Mouse (Mus musculus): ENCODE results near the gene Mnd1. TPM values are rescaled to one million over a fixed set of nuclear protein-coding genes. Genes with fewer than 3 reads are reported as not detected.

Gene Mnd1
- polyA plus RNA-seq, 1 experiment from 2014 or later, result 5.7 TPM

DNA sequence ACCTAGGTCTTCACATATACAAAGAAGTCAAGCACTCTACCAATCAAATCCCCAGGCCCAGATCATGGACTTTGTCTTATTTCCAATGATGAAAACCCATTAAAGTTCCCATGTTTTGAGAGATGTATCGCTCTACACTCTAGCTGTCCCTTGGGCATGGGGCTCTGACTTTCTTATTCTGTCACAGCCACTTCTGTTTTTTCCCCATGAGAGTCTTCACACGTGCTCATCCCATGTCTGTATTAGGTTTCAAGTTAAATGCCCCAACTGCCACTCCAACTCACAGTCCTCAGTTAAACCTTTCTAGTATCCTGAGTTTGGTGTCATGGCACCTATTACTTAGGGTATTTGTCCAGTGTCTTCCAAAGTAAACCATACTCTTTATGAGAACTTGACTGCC is 80.8 kb downstream of the Mnd1 start:
- ATAC-seq (ENCODE audit: low read depth), result no peak
- H3K36me3 ChIP-seq (ENCODE audit: control insufficient read depth, insufficient read depth), result no peaks in the 10 kb centered on the region
- no peak overlapping the region for H3K4me3 ChIP-seq (ENCODE audit: low read depth, low read length)
- H3K4me1 ChIP-seq (ENCODE audit: control insufficient read depth, low read depth, low read length), result no peaks in the 10 kb centered on the region
- H3K9me3 ChIP-seq (replicated peaks; ENCODE audit: control insufficient read depth, low read length), result no peaks in the 10 kb centered on the region
- H3K9ac ChIP-seq (ENCODE audit: low read depth, low read length), result no peak overlapping the region
- H3K27ac ChIP-seq (ENCODE audit: low read length), result no peak overlapping the region
- H3K27me3 ChIP-seq (ENCODE audit: control insufficient read depth, insufficient read depth, low read depth, low read length), result no peaks in the 10 kb centered on the region
- WGBS (ENCODE audit: insufficient replicate concordance), result 52% methylated on average over 2 of the region's 2 CpGs
- no peak overlapping the region for H3K4me2 ChIP-seq (ENCODE audit: low read depth, low read length)

DNA sequence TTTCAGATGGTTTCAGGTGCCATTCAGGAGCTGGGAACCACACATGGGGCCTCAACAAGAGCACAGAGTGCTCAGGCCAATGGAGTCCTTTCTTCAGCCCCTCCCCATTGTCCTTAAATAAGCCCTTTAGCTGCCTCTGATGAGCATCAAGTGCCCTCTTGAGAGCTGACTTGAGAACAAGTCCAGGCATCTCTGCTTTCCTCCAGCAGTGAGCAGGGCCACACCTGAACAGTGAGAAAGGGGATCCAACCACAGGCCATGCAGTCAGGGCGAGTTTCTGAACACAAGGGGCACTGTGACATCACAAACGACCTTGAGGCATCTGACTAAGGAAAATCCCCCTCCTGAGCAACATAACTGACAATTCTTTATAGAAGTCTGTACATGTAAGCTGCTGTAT is 83.9 kb downstream of the Mnd1 start:
- Histone ChIP-seq H3K9ac (ENCODE audit: low read depth, low read length) (no peak overlapping the region), H3K27me3 (ENCODE audit: control insufficient read depth, insufficient read depth, low read depth, low read length) (no peaks in the 10 kb centered on the region), H3K4me1 (ENCODE audit: control insufficient read depth, low read depth, low read length) (no peaks in the 10 kb centered on the region), H3K36me3 (ENCODE audit: control insufficient read depth, insufficient read depth) (no peaks in the 10 kb centered on the region), H3K4me2 (ENCODE audit: low read depth, low read length) (no peak overlapping the region), H3K27ac (ENCODE audit: low read length) (no peak overlapping the region), H3K4me3 (ENCODE audit: low read depth, low read length) (no peak overlapping the region), H3K9me3 (replicated peaks; ENCODE audit: control insufficient read depth, low read length) (no peaks in the 10 kb centered on the region)
- no peak for ATAC-seq (ENCODE audit: low read depth)
- WGBS (ENCODE audit: insufficient replicate concordance), result 6% methylated on average over 2 of the region's 2 CpGs

DNA sequence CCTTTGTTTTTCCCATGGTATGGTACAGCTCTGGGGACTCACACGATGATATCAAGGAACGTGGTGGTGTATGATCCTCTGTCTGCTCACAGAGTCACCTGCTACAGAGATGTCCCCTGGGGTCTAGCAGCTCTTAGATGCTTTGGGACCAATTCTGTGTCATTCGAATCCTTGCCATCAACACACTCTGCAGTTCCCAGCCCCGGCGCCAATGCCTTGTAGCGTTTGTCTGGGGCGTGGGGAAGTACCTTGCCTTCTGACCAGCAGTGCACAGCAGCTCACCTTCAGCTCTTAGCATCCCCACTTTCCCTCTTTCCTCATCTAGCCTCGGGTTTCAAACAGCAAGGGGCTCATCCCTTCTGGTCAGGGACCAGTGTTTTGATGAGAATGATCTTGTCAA is 84.8 kb downstream of the Mnd1 start:
- Histone ChIP-seq H3K4me2 (ENCODE audit: low read depth, low read length) (no peak overlapping the region), H3K27ac (ENCODE audit: low read length) (no peak overlapping the region), H3K36me3 (ENCODE audit: control insufficient read depth, insufficient read depth) (no peaks in the 10 kb centered on the region), H3K9ac (ENCODE audit: low read depth, low read length) (no peak overlapping the region), H3K9me3 (replicated peaks; ENCODE audit: control insufficient read depth, low read length) (no peaks in the 10 kb centered on the region), H3K4me3 (ENCODE audit: low read depth, low read length) (no peak overlapping the region), H3K27me3 (ENCODE audit: control insufficient read depth, insufficient read depth, low read depth, low read length) (no peaks in the 10 kb centered on the region), H3K4me1 (ENCODE audit: control insufficient read depth, low read depth, low read length) (no peaks in the 10 kb centered on the region)
- ATAC-seq (ENCODE audit: low read depth), result no peak
- WGBS (ENCODE audit: insufficient replicate concordance), result 65% methylated on average over 8 of the region's 8 CpGs

DNA sequence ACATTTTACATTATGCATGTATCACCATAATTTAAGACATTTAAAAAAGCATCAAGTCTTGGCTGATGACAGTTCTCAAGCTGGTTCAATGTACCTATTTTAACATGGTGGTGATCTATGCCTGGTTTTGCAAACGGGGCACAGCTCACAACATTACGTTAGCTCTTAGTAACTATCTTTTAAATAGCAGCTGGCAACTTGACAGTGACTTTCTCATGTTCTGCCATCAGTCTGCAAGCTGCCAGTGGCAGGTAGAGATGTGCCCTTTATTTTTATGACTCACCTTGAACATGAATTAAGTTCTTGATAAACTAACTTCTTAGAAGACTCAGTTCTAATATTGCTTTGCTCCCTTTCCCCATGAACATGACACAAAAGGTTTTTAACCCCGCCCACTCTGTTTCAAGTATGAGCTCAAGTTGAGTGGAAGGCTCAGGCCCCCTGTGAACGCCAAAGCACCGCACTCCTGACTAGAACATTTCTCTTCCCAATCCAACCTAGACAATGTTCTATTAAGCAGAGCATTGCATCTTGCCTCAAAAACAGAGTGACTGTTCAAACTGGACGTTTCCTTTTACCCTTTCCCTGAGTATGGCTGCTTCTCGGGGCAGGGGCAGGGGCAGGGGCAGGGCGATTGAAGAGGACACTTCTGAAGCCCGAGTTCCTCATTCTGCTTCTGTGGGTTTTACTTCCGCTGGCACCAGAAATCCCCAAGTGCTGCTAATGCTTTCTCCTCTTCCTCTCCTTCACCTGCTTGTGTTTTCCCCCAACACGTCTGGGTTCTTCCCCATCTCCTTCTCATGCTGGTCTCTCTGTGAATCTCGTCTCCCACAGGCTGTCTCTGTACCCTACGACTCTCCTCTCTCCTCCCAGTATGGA is 86.5 kb downstream of the Mnd1 start:
- ATAC-seq (ENCODE audit: low read depth), result no peak
- 34% methylated on average over 13 of the region's 13 CpGs for WGBS (ENCODE audit: insufficient replicate concordance)
- no peak overlapping the region for H3K9ac ChIP-seq (ENCODE audit: low read depth, low read length)
- no peak overlapping the region for H3K4me3 ChIP-seq (ENCODE audit: low read depth, low read length)
- H3K4me1 ChIP-seq (ENCODE audit: control insufficient read depth, low read depth, low read length), result no peaks in the 10 kb centered on the region
- no peaks in the 10 kb centered on the region for H3K27me3 ChIP-seq (ENCODE audit: control insufficient read depth, insufficient read depth, low read depth, low read length)
- no peaks in the 10 kb centered on the region for H3K36me3 ChIP-seq (ENCODE audit: control insufficient read depth, insufficient read depth)
- no peak overlapping the region for H3K27ac ChIP-seq (ENCODE audit: low read length)
- H3K4me2 ChIP-seq (ENCODE audit: low read depth, low read length), result no peak overlapping the region
- no peaks in the 10 kb centered on the region for H3K9me3 ChIP-seq (replicated peaks; ENCODE audit: control insufficient read depth, low read length)

- no peak for ATAC-seq (ENCODE audit: low read depth)
- H3K4me3 ChIP-seq (ENCODE audit: low read depth, low read length), result no peak overlapping the region
- no peak overlapping the region for H3K4me2 ChIP-seq (ENCODE audit: low read depth, low read length)
- H3K9me3 ChIP-seq (replicated peaks; ENCODE audit: control insufficient read depth, low read length), result no peaks in the 10 kb centered on the region
- H3K4me1 ChIP-seq (ENCODE audit: control insufficient read depth, low read depth, low read length), result no peaks in the 10 kb centered on the region
- H3K27ac ChIP-seq (ENCODE audit: low read length), result no peak overlapping the region
- 47% methylated on average over 4 of the region's 4 CpGs for WGBS (ENCODE audit: insufficient replicate concordance)
- H3K36me3 ChIP-seq (ENCODE audit: control insufficient read depth, insufficient read depth), result no peaks in the 10 kb centered on the region
- H3K9ac ChIP-seq (ENCODE audit: low read depth, low read length), result no peak overlapping the region
- no peaks in the 10 kb centered on the region for H3K27me3 ChIP-seq (ENCODE audit: control insufficient read depth, insufficient read depth, low read depth, low read length)
These were observed 89.8 kb downstream of the Mnd1 start for GRCm38 (mm10) chr3:84065825-84066224.

DNA sequence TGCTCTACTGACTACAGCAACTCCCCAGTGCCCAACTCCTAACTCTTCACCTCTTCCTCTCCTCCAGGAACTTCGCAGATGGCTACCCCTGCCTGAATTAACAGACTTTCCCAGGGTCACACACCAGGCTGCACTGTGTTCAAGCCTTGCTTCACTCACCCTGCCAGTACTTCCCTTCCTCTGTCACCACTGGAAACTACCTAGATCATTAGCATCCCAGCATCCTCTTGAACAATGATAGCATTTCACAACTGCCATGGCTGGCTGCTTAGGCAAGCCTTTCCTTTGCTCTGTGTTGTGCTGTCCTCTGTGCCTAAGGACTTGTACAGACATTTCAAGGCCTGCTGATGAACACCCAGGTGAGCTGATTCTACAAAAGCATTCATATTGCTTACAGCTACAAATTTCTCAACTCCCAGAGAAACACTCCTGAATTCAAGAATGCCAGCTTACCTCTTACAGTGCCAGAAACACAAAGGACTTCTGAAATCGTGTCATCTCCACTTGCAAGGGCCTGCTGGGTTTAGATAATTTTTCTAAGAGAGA is 92.1 kb downstream of the Mnd1 start:
- H3K9me3 ChIP-seq (replicated peaks; ENCODE audit: control insufficient read depth, low read length), result no peaks in the 10 kb centered on the region
- WGBS (ENCODE audit: insufficient replicate concordance), result 59% methylated on average over 2 of the region's 2 CpGs
- H3K4me1 ChIP-seq (ENCODE audit: control insufficient read depth, low read depth, low read length), result no peaks in the 10 kb centered on the region
- H3K27me3 ChIP-seq (ENCODE audit: control insufficient read depth, insufficient read depth, low read depth, low read length), result no peaks in the 10 kb centered on the region
- H3K4me2 ChIP-seq (ENCODE audit: low read depth, low read length), result no peak overlapping the region
- no peak overlapping the region for H3K9ac ChIP-seq (ENCODE audit: low read depth, low read length)
- no peak overlapping the region for H3K27ac ChIP-seq (ENCODE audit: low read length)
- peak; percentile 13; the same call in 1 of the 2 replicates for ATAC-seq (ENCODE audit: low read depth)
- no peaks in the 10 kb centered on the region for H3K36me3 ChIP-seq (ENCODE audit: control insufficient read depth, insufficient read depth)
- H3K4me3 ChIP-seq (ENCODE audit: low read depth, low read length), result no peak overlapping the region

GRCm38 (mm10) chr3:84061523-84062453 is 93.8 kb downstream of the Mnd1 start:
- Histone ChIP-seq H3K4me2 (ENCODE audit: low read depth, low read length) (no peak overlapping the region), H3K36me3 (ENCODE audit: control insufficient read depth, insufficient read depth) (no peaks in the 10 kb centered on the region), H3K9ac (ENCODE audit: low read depth, low read length) (no peak overlapping the region), H3K4me1 (ENCODE audit: control insufficient read depth, low read depth, low read length) (no peaks in the 10 kb centered on the region), H3K27ac (ENCODE audit: low read length) (no peak overlapping the region), H3K4me3 (ENCODE audit: low read depth, low read length) (no peak overlapping the region), H3K27me3 (ENCODE audit: control insufficient read depth, insufficient read depth, low read depth, low read length) (no peaks in the 10 kb centered on the region), H3K9me3 (replicated peaks; ENCODE audit: control insufficient read depth, low read length) (no peaks in the 10 kb centered on the region)
- ATAC-seq (ENCODE audit: low read depth), result peak; percentile 47; the same call in 1 of the 2 replicates
- WGBS (ENCODE audit: insufficient replicate concordance), result 52% methylated on average over 13 of the region's 13 CpGs

DNA sequence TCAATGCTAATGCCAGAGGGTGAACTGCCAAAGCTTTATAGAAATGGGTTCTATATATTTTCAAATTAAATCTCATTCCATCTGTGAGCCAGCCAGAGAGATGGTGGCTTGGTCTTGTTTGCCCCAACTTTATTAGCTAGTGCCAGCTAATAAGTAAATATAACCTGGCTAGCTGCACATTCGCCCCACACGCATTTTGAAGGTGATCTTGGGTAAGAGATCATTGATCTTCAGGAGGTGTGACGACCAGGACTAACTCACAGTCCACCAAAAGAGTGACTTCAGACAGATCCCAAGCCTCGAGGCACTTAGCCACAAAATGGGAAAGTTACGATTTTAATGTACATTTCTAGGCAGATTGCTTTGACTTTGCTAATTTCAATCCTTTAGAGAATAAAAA is 94.6 kb downstream of the Mnd1 start:
- Histone ChIP-seq H3K4me1 (ENCODE audit: control insufficient read depth, low read depth, low read length) (no peaks in the 10 kb centered on the region), H3K27me3 (ENCODE audit: control insufficient read depth, insufficient read depth, low read depth, low read length) (no peaks in the 10 kb centered on the region), H3K36me3 (ENCODE audit: control insufficient read depth, insufficient read depth) (no peaks in the 10 kb centered on the region), H3K9me3 (replicated peaks; ENCODE audit: control insufficient read depth, low read length) (no peaks in the 10 kb centered on the region), H3K4me2 (ENCODE audit: low read depth, low read length) (no peak overlapping the region), H3K4me3 (ENCODE audit: low read depth, low read length) (no peak overlapping the region), H3K9ac (ENCODE audit: low read depth, low read length) (no peak overlapping the region), H3K27ac (ENCODE audit: low read length) (no peak overlapping the region)
- no peak for ATAC-seq (ENCODE audit: low read depth)
- WGBS (ENCODE audit: insufficient replicate concordance), result 63% methylated on average over 5 of the region's 5 CpGs

All from liver, embryonic 16.5 days (tissue).